Mouse (Mus musculus): ENCODE data around the gene Zfp691. TPM values are rescaled to one million over a fixed set of nuclear protein-coding genes. Genes with fewer than 3 reads are reported as not detected.
A peak's percentile ranks its signal among the peaks of the same experiment; 100 is the strongest.

Gene Zfp691
- total and polyA plus RNA-seq, 2 experiments from 2014 or later, result 12.9 to 13.7 TPM

- peak; percentile 19 for ATAC-seq (ENCODE audit: insufficient read depth, low read depth)
- peak overlapping the region; percentile 54 for H3K27ac ChIP-seq (ENCODE audit: low read depth)
- H3K9me3 ChIP-seq (replicated peaks; ENCODE audit: control insufficient read depth, low read length), result no peaks in the 10 kb centered on the region
- H3K27me3 ChIP-seq (ENCODE audit: control insufficient read depth, insufficient read depth, low read length), result no peaks in the 10 kb centered on the region
- H3K4me2 ChIP-seq (ENCODE audit: low read depth, low read length), result no peak overlapping the region
- H3K9ac ChIP-seq (replicated peaks; ENCODE audit: low read depth, low read length), result no peak overlapping the region
- DNase-seq (ENCODE audit: low spot score), result no peak
- peaks cover 54% of the 10 kb centered on the region for H3K4me1 ChIP-seq (ENCODE audit: control insufficient read depth, insufficient read depth)
- H3K36me3 ChIP-seq (replicated peaks; ENCODE audit: control insufficient read depth, insufficient read depth, low read length), result peaks cover 12% of the 10 kb centered on the region; the same call in 1 of the 2 replicates
- no peak overlapping the region for H3K4me3 ChIP-seq (ENCODE audit: low read depth, low read length)
- 41% methylated on average over 2 of the region's 2 CpGs for WGBS
- TF ChIP-seq CTCF (IDR thresholded peaks at IDR 0.05; ENCODE audit: low read depth), result peak; percentile 8; the same call in 1 of the 2 replicates
- TF ChIP-seq EP300 (IDR thresholded peaks at IDR 0.05; ENCODE audit: low read depth), result no peak
Observed at GRCm38 (mm10) chr4:119124771-119125273, 49.2 kb downstream of the Zfp691 start.

- Histone ChIP-seq H3K4me1 (ENCODE audit: control insufficient read depth, insufficient read depth) (peaks cover 72% of the 10 kb centered on the region), H3K27ac (ENCODE audit: low read depth) (peak overlapping the region; percentile 33; the same call in 1 of the 2 replicates), H3K27me3 (ENCODE audit: control insufficient read depth, insufficient read depth, low read length) (no peaks in the 10 kb centered on the region), H3K4me2 (ENCODE audit: low read depth, low read length) (no peak overlapping the region), H3K36me3 (replicated peaks; ENCODE audit: control insufficient read depth, insufficient read depth, low read length) (peaks cover 12% of the 10 kb centered on the region; the same call in 1 of the 2 replicates), H3K9ac (replicated peaks; ENCODE audit: low read depth, low read length) (no peak overlapping the region), H3K9me3 (replicated peaks; ENCODE audit: control insufficient read depth, low read length) (no peaks in the 10 kb centered on the region), H3K4me3 (ENCODE audit: low read depth, low read length) (no peak overlapping the region)
- 17% methylated on average over 4 of the region's 4 CpGs for WGBS
- ATAC-seq (ENCODE audit: insufficient read depth, low read depth) (peak; percentile 50), DNase-seq (ENCODE audit: low spot score) (peak; percentile 79)
- TF ChIP-seq EP300 (IDR thresholded peaks at IDR 0.05; ENCODE audit: low read depth) (no peak), CTCF (IDR thresholded peaks at IDR 0.05; ENCODE audit: low read depth) (no peak)
Observed at GRCm38 (mm10) chr4:119121249-119121648, 52.7 kb downstream of the Zfp691 start.

GRCm38 (mm10) chr4:119120095-119120494 lies 53.9 kb downstream of the Zfp691 start:
- WGBS, result 76% methylated on average over 6 of the region's 6 CpGs
- H3K4me3 ChIP-seq (ENCODE audit: low read depth, low read length), result no peak overlapping the region
- H3K27me3 ChIP-seq (ENCODE audit: control insufficient read depth, insufficient read depth, low read length), result no peaks in the 10 kb centered on the region
- TF ChIP-seq EP300 (IDR thresholded peaks at IDR 0.05; ENCODE audit: low read depth) (no peak), CTCF (IDR thresholded peaks at IDR 0.05; ENCODE audit: low read depth) (no peak)
- no peaks in the 10 kb centered on the region for H3K9me3 ChIP-seq (replicated peaks; ENCODE audit: control insufficient read depth, low read length)
- no peak overlapping the region for H3K4me2 ChIP-seq (ENCODE audit: low read depth, low read length)
- DNase-seq (ENCODE audit: low spot score) (no peak), ATAC-seq (ENCODE audit: insufficient read depth, low read depth) (no peak)
- H3K4me1 ChIP-seq (ENCODE audit: control insufficient read depth, insufficient read depth), result peaks cover 71% of the 10 kb centered on the region
- peaks cover 12% of the 10 kb centered on the region; the same call in 1 of the 2 replicates for H3K36me3 ChIP-seq (replicated peaks; ENCODE audit: control insufficient read depth, insufficient read depth, low read length)
- H3K27ac ChIP-seq (ENCODE audit: low read depth), result peak overlapping the region; percentile 91; the same call in 1 of the 2 replicates
- no peak overlapping the region for H3K9ac ChIP-seq (replicated peaks; ENCODE audit: low read depth, low read length)

MicroRNAs within 50 kb of the gene (microRNA counts, 519-probe panel; counts per million panel counts)
- microRNA mmu-miR-1957, result not detected

Small RNA genes lying within 50 kb of the gene (microRNA-seq; reads per million reads assigned to microRNA genes)
- gene Mir1957a, result not detected

Other genes starting within 250 kb of the Zfp691 start
- gene Olfr1328, start 235.6 kb downstream of the Zfp691 start, total RNA-seq (2014; rRNA removed; ENCODE audit: low replicate concordance), result not detected in 2 replicates
- gene Olfr1328, start 235.6 kb downstream of the Zfp691 start, polyA plus RNA-seq (2015; fragmentation: Nextera tagmentation; extraction: Ambion mirVana), result not detected in 2 replicates
- not detected in 2 replicates for gene Lao1, start 212.6 kb downstream of the Zfp691 start, total RNA-seq (2014; rRNA removed; ENCODE audit: low replicate concordance)
- 0.10 TPM in 1 of 2 replicates, not detected in the other for gene Lao1, start 212.6 kb downstream of the Zfp691 start, polyA plus RNA-seq (2015; fragmentation: Nextera tagmentation; extraction: Ambion mirVana)
- 93.0 and 120 TPM in 2 replicates for gene Slc2a1, start 65.5 kb downstream of the Zfp691 start, total RNA-seq (2014; rRNA removed; ENCODE audit: low replicate concordance)
- gene Slc2a1, start 65.5 kb downstream of the Zfp691 start, polyA plus RNA-seq (2015; fragmentation: Nextera tagmentation; extraction: Ambion mirVana), result 19.0 and 19.7 TPM in 2 replicates
- gene Ermap, start 15.8 kb upstream of the Zfp691 start, total RNA-seq (2014; rRNA removed; ENCODE audit: low replicate concordance), result 0.15 TPM in 1 of 2 replicates, not detected in the other
- 0.51 and 0.57 TPM in 2 replicates for gene Ermap, start 15.8 kb upstream of the Zfp691 start, polyA plus RNA-seq (2015; fragmentation: Nextera tagmentation; extraction: Ambion mirVana)
- 33.2 and 49.1 TPM in 2 replicates for gene Svbp, start 21.1 kb upstream of the Zfp691 start, total RNA-seq (2014; rRNA removed; ENCODE audit: low replicate concordance)
- gene Svbp, start 21.1 kb upstream of the Zfp691 start, polyA plus RNA-seq (2015; fragmentation: Nextera tagmentation; extraction: Ambion mirVana), result 126 and 129 TPM in 2 replicates
- not detected in 2 replicates for gene Tmem269, start 44.0 kb upstream of the Zfp691 start, total RNA-seq (2014; rRNA removed; ENCODE audit: low replicate concordance)
- gene Tmem269, start 44.0 kb upstream of the Zfp691 start, polyA plus RNA-seq (2015; fragmentation: Nextera tagmentation; extraction: Ambion mirVana), result not detected in 2 replicates
- 7.1 and 7.5 TPM in 2 replicates for gene AU022252, start 58.5 kb upstream of the Zfp691 start, total RNA-seq (2014; rRNA removed; ENCODE audit: low replicate concordance)
- 15.5 and 18.4 TPM in 2 replicates for gene AU022252, start 58.5 kb upstream of the Zfp691 start, polyA plus RNA-seq (2015; fragmentation: Nextera tagmentation; extraction: Ambion mirVana)
- 34.3 and 40.8 TPM in 2 replicates for gene P3h1, start 58.7 kb upstream of the Zfp691 start, total RNA-seq (2014; rRNA removed; ENCODE audit: low replicate concordance)
- gene P3h1, start 58.7 kb upstream of the Zfp691 start, polyA plus RNA-seq (2015; fragmentation: Nextera tagmentation; extraction: Ambion mirVana), result 20.5 and 23.5 TPM in 2 replicates
- not detected in 2 replicates for gene Cldn19, start 81.2 kb upstream of the Zfp691 start, total RNA-seq (2014; rRNA removed; ENCODE audit: low replicate concordance)
- 0.05 TPM in 1 of 2 replicates, not detected in the other for gene Cldn19, start 81.2 kb upstream of the Zfp691 start, polyA plus RNA-seq (2015; fragmentation: Nextera tagmentation; extraction: Ambion mirVana)
- 292 and 309 TPM in 2 replicates for gene Ybx1, start 120.4 kb upstream of the Zfp691 start, total RNA-seq (2014; rRNA removed; ENCODE audit: low replicate concordance)
- 515 and 546 TPM in 2 replicates for gene Ybx1, start 120.4 kb upstream of the Zfp691 start, polyA plus RNA-seq (2015; fragmentation: Nextera tagmentation; extraction: Ambion mirVana)
- 15.2 and 31.1 TPM in 2 replicates for gene Ppih, start 146.4 kb upstream of the Zfp691 start, total RNA-seq (2014; rRNA removed; ENCODE audit: low replicate concordance)
- 21.5 and 26.0 TPM in 2 replicates for gene Ppih, start 146.4 kb upstream of the Zfp691 start, polyA plus RNA-seq (2015; fragmentation: Nextera tagmentation; extraction: Ambion mirVana)
- not detected in 2 replicates for gene Ccdc30, start 241.3 kb upstream of the Zfp691 start, total RNA-seq (2014; rRNA removed; ENCODE audit: low replicate concordance)
- 2.1 and 2.3 TPM in 2 replicates for gene Ccdc30, start 241.3 kb upstream of the Zfp691 start, polyA plus RNA-seq (2015; fragmentation: Nextera tagmentation; extraction: Ambion mirVana)
- 17.4 and 22.5 TPM in 2 replicates for gene Ppcs, start 248.2 kb upstream of the Zfp691 start, total RNA-seq (2014; rRNA removed; ENCODE audit: low replicate concordance)
- gene Ppcs, start 248.2 kb upstream of the Zfp691 start, polyA plus RNA-seq (2015; fragmentation: Nextera tagmentation; extraction: Ambion mirVana), result 39.3 and 40.0 TPM in 2 replicates
- not detected in 2 replicates for gene Zmynd12, start 248.6 kb upstream of the Zfp691 start, total RNA-seq (2014; rRNA removed; ENCODE audit: low replicate concordance)
- 0.21 and 0.37 TPM in 2 replicates for gene Zmynd12, start 248.6 kb upstream of the Zfp691 start, polyA plus RNA-seq (2015; fragmentation: Nextera tagmentation; extraction: Ambion mirVana)

Data from heart, postnatal 0 days (tissue).